Mouse (Mus musculus): ENCODE measurements around the gene Nucb2.

The Nucb2 gene

DNA sequence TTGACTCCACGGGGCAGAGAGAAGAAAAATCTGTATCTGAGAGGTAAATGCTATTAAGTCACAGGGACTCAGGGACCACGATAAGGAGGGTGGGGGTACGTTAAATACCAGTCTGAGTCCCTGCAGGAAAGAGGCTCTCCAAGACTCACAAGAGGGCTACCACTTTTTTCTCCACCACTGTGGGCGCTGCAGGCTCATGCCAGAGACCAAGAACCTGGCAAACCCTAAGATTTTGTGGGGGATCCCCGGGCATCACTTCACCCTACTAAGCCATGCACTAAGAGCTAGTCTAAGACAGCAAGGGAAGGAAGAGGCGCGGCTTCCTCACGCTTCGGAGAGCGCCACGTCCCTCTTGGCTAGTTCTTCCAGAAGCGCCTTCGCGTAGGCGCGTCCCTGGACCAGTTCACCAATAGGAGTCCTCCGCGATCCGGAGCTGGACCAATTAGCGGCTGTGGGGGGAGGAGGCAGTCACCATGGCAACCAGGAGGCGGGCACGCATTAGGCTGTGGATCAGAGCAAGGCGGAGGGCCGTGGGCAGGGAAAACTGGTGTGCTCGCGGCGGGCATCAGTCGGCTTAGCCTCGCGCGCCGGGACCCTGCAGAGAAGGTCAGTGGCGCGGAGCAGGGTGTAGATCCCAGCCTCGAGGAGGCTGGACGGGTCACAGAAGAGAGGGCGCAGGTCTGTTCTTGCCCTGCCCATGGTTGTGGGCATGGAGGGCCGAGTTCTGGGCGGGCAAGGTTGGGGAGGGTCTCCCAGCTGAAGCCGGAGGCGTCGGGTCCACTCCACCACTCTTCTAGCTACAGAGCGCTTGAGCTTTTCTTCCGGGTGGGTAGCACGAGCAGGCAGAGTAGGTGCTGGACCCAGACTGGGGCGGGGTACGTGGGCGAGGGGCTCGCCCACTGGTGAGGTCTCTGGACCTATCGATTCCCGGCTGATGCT lies at the start of gene Nucb2:
Gene Nucb2 (plus strand): TSS at position 491 of the 939 bp plus-strand sequence.
- peak; percentile 99 for DNase-seq (ENCODE audit: low read depth, low spot score)

DNA sequence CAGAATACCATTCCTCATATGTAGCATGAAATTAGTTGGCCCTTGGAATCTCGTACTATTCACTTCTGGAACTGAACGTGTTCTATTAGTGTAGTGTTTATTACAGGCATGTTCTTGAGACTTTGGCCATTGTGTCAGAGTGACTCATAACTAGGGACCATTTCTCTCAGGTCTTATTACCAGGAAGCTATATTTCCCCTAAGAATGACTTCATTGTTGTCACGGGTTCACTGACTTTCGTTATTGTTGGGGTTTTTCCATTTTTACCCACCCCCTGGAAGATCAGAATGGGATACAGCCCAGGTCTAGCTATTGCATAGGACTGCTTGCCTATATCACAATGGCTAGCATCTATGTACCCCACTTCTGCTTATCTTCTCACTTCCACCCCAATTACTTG lies 47.2 kb upstream of the Nucb2 start:
- DNase-seq (ENCODE audit: low read depth, low spot score), result no peak

DNA sequence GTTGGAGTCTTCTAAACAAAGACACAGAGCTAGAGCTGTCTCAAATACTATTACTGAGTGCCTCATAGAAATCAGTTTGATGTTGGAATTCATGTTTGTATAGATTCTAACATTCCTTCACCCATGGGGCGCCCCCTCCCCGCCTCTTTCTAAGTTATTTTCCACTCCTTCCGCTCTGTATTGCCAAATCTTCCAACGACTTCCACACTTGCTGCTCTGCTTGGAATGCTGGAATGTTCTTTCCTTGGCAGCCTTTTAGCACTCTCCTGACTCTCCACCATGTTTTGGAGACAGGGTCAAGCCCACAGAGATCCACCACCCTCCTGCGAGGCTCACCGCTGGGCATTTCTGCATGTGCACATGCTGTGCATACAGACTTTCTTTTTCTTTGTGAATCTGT lies 46.8 kb upstream of the Nucb2 start:
- DNase-seq (ENCODE audit: low read depth, low spot score), result no peak

DNA sequence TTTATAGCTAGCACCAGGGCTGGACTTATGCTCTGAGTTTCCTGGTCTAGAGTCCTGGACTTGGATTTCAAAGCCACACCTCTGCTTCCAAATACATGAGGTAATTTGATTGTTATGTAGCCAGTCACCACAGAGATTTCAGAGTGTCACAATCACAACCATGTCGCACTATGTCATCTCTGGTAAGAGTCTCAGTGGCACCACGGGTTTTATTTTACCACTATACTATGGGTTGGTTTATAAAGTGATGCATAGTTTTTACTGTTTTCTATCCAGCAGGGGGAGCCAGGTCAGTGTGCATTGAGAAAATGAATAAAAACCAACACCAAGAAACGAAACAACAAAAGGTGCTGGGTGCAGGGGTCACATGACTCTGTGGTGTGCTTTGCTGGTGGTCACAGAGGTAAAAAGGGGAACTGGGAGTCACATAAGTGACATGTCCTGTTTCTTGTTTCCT lies 45.2 kb upstream of the Nucb2 start:
- DNase-seq (ENCODE audit: low read depth, low spot score), result peak; percentile 91

DNA sequence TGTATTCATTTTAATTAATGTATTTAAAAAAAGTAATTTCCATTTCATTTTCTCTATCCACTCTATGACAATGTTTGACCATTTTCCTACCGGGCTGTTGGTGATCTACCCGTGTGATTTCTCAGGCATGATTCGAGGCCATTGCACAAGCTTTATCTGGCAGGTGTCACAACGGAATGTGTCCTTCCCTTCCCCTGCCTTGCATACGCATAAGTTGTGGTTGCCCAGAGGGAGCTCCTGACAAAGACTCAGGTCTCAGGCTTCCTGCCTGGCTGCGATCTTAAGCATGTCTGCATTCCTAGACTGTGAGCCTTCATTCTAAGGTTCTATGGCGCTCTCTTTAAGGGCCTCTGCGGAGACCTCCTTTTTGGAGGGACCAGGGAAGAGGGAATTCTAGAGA lies 42.1 kb upstream of the Nucb2 start:
- no peak for DNase-seq (ENCODE audit: low read depth, low spot score)

DNA sequence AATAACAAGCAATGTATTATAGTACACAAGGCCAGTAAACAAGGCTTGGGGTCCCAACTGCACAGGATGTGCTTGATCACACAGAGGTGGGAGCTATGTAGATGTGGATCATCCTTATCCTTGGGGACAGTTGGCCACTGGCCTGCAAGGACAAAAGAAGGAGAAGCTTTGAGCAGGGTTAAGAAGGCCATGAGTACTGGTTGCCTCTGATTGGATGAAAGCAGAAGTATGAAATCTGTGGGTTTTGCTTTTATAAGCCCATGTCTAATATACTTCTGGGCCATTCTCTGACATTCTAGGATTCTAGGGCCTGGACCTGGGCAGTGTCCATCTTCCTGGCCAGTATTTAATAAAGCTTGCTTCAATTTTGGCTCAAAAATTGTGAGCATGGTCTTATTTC lies 28.3 kb upstream of the Nucb2 start:
- no peak for DNase-seq (ENCODE audit: low read depth, low spot score)

DNA sequence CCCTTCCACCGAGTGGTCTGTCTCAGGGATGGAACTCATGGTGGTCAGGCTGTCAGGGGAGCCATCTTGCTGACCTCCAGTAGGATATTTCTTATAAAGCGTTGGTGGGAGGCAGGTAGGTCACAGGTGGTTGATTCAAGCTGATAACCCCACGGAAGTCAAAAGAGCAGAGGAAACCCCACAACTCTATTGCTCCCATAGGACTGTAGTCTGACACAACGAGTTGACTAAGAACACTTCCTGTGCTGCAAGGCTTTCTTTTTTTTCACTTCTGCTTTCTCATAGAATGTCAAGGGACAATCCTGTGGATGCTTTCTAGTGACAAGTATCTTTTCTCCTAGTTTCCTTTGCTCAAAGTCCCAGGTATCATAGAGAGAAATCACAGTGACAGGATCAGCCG lies 27.9 kb upstream of the Nucb2 start:
- peak; percentile 53 for DNase-seq (ENCODE audit: low read depth, low spot score)

DNA sequence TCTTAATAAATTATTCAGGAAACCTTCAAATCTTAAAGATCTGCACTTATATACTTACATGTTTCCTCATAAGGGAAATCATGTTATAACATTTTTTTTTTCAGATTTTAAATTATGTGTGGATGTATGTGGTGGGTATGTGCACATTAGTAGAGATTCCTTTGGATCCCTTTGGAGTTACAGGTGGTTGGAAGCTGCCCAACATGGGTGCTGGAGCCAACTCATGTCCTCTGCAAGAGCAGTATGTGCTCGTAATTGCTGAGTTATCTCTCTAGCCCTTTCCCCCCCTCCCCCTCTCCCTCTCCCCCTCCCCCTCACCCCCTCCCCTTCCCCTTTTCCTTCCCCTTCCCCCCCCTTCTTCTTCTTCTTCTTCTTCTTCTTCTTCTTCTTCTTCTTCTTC lies 21.1 kb upstream of the Nucb2 start:
- DNase-seq (ENCODE audit: low read depth, low spot score), result no peak

DNA sequence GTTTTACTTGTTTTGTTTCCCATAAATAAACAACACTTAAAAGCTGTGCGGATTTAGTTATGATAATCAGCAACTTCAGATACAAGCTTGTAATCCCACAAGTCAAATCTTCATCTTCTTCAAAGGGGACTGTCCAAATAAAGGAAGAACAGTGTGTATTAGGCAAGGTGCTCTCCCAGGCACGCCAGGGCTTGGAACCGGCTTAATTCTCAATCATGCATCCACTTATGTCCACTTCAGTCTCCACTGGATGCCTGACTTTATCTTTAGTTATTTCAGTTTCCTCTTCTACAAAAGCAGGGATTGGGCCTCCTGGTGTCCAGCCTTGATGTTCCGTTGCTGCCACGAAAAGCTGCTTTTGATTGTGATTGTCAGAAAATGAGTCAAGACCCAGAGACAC lies 20.4 kb upstream of the Nucb2 start:
- no peak for DNase-seq (ENCODE audit: low read depth, low spot score)

DNA sequence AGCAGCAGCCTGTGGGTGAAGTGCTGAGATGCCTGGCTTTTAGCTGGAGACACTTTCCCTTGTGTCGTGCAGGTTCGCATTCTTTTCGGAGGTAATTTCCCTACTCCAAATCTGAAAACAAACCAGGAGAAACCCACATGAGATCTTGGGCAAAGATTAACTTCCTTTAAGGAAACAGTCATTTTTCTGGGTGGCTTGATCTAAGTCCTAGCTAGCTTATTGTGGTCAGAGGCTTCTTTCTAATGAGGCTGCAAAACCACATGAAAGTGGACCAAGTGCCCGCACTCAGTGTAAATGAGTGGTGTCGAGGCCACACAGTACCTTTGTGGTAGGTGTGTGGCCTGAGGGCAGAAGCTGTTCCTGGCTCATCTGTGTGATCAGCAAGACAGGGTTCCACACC lies 20.0 kb upstream of the Nucb2 start:
- no peak for DNase-seq (ENCODE audit: low read depth, low spot score)

DNA sequence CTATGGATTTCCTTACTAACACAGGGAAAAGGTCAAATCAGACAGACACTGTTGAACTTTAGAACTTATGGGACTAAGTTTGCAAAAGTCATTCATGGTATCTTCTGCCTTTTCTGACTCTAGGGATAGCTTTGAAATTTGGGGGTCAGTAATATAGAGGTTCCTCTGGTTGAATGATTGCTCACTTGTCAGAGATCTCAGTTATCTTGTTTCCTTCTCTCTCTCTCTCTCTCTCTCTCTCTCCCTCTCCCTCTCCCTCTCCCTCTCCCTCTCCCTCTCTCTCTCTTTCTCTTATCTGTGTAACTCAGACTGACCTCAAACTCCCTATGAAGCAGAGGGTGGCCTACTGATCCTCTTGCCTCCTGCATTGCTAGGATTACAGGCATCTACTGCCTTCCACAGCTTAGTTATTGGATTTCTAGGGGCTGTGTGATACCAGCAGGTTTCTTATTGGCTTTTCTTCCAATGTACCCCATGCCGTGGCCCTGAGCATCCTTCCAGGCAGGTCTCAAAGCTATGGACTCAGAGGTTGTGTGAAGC lies 19.0 kb upstream of the Nucb2 start:
- no peak for DNase-seq (ENCODE audit: low read depth, low spot score)

DNA sequence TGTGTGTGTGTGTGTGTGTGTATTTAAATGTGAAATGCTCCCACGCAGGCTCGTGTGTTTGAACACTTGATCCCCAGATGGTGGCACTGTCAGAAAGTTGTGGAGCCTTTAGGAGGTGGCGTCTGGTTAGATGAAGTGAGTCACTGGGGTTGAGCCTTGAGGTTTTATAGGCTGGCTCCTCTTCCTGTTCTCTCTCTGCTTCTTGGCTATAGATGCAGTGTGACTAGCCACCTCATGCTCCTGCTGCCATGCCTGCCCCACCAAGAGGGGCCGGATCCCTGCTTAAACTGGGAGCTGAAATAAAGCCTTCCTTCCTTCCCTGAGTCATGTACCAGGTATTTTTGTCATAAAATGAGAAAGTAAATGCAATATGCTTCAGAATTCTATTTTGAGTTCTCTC lies 13.1 kb upstream of the Nucb2 start:
- DNase-seq (ENCODE audit: low read depth, low spot score), result peak; percentile 31

DNA sequence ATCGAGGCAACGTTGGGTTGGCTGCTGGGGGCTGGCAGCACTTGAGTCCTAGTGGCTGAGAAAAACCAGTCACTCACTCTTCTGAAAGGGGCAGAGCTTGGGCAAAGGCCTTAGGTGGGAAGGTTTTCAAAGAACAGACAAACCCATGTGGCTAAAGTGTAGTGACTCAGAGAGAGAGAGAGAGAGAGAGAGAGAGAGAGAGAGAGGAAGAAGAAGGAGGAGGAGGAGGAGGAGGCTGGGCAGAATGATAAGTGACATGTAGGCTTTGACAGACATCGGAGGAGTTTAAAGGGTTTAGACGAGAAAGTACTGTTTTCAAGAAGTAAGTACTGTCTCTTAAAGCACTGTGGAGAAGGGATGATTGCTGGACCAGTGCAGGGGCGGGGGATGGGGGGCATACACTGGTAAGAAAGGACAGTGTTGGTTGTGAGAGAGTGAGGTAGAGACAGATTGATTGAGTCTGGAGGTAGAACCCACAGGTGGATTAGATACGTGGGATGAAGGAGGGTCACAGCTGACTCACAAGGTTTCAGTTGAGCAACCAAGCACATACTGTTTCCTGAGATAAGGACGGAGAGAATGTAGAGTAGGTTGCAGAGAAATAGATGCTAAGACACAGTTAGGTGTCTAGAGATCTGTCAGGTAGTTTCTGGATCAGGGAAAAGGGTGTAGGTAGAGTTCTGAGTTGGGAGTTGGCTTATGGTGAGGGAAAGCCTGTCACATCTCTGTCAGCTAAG lies 10.7 kb upstream of the Nucb2 start:
- DNase-seq (ENCODE audit: low read depth, low spot score), result peak; percentile 24

DNA sequence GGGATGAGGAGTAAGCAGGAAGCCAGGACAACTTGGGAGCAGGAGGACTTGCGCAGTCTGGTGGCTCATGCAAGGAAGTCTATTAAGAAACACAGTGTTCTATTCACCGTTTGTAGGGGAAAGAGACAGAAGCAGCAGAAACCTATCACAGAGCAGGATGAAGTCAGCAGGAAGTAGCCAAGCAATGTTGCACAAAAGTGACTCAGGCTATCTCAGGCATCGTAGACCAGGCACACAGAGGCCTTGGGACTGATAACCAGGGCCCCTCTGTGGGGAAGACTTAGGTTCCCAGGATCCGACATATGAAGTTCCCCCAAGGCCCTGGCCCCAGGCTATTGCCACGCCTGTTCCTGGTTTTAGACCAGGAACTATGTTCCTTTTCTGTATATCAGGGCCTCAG lies 9.6 kb upstream of the Nucb2 start:
- peak; percentile 5 for DNase-seq (ENCODE audit: low read depth, low spot score)

DNA sequence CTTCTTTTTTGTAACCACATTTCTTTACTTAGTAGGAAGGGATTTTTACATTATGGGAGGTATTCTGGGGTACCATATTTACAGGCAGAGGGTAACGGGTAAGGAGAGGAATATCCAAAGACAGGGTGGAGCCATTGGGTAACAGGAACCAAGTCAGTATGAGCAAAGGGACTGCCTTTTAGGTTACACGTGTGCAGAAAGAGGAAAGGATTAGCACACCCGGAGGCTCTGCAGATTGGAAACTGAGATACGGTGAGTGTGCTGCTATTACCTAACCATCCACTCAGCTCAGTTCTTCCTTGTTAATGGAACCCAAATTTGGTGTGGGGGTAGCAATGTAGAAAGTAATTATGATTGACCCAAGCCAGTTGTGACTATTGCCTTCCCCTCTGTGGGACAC lies 7.4 kb upstream of the Nucb2 start:
- DNase-seq (ENCODE audit: low read depth, low spot score), result no peak

DNA sequence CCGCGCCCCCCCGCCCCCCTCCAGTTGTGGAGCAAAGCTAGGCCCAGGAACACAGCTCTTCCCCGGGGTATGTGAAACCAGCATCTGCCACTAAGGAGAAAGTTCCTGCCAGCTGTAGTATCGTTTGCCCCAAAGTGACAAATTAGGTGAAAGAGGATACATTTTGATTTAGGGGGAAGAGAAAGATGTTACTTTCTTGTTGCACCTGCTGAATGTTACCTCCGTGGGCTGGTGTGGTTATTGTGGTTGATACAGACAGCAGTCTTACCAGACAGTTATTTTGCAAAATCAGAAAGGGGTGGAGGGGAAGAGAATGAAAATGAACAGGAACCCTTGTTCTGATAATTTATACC lies 625 bp downstream of the Nucb2 start:
- DNase-seq (ENCODE audit: low read depth, low spot score), result peak; percentile 77

DNA sequence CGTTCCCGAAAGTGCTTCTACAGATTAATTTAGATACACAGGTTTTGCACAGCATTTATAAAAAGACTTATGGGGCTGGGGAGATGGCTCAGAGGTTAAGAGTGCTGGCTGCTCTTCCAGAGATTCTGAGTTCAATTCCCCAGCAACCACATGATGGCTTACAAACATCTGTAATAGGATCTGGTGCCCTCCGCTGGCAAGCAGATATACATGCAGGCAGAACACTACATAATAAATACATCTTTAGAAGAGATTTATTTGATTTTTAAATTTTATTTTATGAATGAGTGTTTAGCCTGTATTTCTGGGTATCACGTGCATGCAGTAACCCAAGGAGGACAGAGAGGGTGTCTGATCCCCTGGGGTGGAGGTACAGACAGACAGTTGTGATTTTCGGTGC lies 9.9 kb downstream of the Nucb2 start:
- peak; percentile 46 for DNase-seq (ENCODE audit: low read depth, low spot score)

DNA sequence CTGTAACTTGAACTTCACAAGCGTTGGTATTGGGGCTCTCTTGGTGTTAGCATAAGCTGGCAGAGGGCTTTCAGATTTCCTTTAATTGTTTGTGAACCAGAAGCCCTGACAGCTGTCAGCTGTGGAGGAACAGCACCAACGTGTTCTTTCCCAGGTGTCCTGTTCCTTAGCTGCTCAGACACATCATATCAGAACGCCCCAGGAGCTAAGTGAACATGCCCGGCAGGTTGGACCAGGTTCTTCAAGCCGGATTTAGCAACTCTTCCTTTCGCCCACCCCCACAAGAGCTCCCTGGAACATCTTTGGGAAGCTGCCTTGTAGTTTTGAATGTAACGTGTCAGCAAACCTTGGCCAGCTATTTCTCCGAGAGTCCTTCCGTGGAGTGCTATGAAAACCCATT lies 10.4 kb downstream of the Nucb2 start:
- no peak for DNase-seq (ENCODE audit: low read depth, low spot score)

DNA sequence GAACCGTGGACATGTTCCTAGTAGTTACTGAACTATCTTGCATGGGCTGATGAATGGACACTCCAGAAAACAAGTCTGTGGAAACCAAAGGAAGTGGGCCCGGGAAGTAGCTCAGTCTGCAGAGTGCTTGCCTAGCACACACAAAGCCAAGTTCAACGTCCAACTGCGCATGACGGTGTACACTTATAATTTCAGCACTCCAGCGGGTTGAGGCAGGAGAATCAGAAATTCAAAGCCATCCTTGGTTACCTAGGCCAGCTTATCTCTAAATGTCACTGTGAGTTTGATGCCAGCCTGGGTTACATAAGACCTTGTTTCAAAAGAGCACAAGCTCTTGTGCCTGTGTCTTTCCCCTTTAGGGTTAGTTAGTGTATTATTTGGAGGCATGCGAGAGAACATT lies 10.9 kb downstream of the Nucb2 start:
- DNase-seq (ENCODE audit: low read depth, low spot score), result no peak

DNA sequence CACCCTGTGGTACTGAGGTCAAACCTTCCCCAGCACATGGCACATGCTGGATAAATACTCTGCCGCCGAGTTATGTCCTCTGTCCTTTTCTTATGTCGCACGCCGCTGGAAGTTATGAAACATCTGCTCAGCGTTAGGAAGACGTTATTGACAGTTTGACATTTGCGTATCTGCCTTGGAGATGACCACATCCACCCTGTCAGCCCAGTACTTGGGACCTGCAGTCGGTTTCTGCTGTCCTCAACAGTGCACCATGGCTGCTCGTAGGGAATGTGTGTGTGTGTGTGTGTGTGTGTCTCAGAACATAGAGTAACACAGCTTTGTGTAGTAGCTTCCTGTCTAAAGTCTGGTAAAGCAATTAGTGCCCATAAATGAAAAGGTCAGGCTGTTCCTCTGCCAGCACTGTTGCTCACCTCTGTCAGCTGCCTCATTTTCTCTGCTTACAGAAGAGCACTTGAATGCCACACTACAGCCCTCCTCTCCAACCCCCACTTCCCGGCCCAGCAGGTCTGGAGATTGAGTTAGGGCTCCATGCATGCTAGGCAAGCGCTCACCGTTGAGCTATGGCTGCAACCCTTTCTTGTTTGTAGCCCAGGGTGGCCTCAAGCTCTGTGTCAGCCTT lies 11.5 kb downstream of the Nucb2 start:
- DNase-seq (ENCODE audit: low read depth, low spot score), result no peak

DNA sequence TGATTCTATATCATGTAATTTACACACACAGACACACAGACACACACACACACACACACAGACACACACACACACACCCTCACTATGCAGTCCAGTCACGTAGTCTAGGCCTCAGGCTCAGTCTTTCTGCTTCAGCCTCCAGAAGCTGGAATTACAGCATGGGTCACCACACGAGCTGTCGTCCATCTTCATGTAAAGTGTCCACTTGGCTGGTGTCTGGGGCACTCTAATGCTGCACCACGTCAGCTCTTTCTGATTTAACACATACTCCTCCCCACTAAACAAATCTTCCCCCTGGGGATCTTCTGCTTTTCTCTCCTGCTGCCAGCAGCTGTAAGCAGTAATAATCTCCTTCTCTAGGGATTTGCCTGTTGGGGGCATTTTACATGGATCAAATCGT lies 13.1 kb downstream of the Nucb2 start:
- no peak for DNase-seq (ENCODE audit: low read depth, low spot score)

DNA sequence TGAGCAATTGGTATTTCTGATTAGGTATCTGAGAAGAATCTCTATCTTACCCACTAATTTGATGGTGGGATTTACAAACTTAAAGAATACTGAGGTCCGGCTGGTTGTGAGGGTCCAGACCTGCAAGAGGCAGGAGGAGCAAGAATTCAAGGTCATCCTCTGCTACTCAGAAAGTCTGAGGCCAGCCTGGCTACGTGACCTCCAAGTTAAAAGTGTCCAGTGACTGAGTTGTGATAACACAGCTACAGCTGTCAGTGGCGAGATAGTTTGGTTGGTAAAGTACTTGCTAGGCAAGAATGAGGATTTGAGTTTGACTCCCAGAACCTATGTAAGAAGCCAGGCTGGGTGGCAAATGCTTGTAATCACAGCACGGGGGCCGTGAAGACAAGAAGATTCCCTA lies 14.0 kb downstream of the Nucb2 start:
- no peak for DNase-seq (ENCODE audit: low read depth, low spot score)
